Mouse (Mus musculus): ENCODE measurements at regions not wholly inside any gene's neighbourhood (a gene's known extent, or its start where the extent isn't known, plus 50 kb on each side); places are given as distances from the start of the nearest gene placed in this dataset.

- DNase-seq (ENCODE audit: low spot score in 2 of 2) = no peak
These were observed 108.1 kb upstream of the Lpar1 start for GRCm38 (mm10) chr4:58661781-58662293.

- peak; percentile 37 to 42 for DNase-seq (ENCODE audit: low spot score in 2 of 2)
These were observed 106.8 kb upstream of the Lpar1 start for GRCm38 (mm10) chr4:58660511-58660910.

GRCm38 (mm10) chr4:58658206-58658605 is 104.5 kb upstream of the Lpar1 start:
- DNase-seq (ENCODE audit: low spot score in 2 of 2) = no peak

GRCm38 (mm10) chr4:58647761-58648295 is 94.1 kb upstream of the Lpar1 start:
- no peak for DNase-seq (ENCODE audit: low spot score in 2 of 2)

GRCm38 (mm10) chr4:58646821-58647220 is 93.1 kb upstream of the Lpar1 start:
- no peak for DNase-seq (ENCODE audit: low spot score in 2 of 2)

GRCm38 (mm10) chr4:58643371-58643770 is 89.7 kb upstream of the Lpar1 start:
- no peak for DNase-seq (ENCODE audit: low spot score in 2 of 2)

- DNase-seq (ENCODE audit: low spot score in 2 of 2) = no peak
These were observed 88.5 kb upstream of the Lpar1 start for GRCm38 (mm10) chr4:58642236-58642635.

GRCm38 (mm10) chr4:58632696-58633095 is 79.0 kb upstream of the Lpar1 start:
- DNase-seq (ENCODE audit: low spot score in 2 of 2) = no peak

- no peak for DNase-seq (ENCODE audit: low spot score in 2 of 2)
These were observed 77.7 kb upstream of the Lpar1 start for GRCm38 (mm10) chr4:58631415-58631814.

GRCm38 (mm10) chr4:58627021-58627420 is 73.3 kb upstream of the Lpar1 start:
- no peak for DNase-seq (ENCODE audit: low spot score in 2 of 2)

GRCm38 (mm10) chr4:58624059-58624458 is 70.4 kb upstream of the Lpar1 start:
- DNase-seq (ENCODE audit: low spot score in 2 of 2) = no peak

GRCm38 (mm10) chr4:58620641-58621040 is 66.9 kb upstream of the Lpar1 start:
- DNase-seq (ENCODE audit: low spot score in 2 of 2) = no peak

- DNase-seq (ENCODE audit: low spot score in 2 of 2) = no peak
These were observed 63.6 kb upstream of the Lpar1 start for GRCm38 (mm10) chr4:58617261-58617660.

- no peak for DNase-seq (ENCODE audit: low spot score in 2 of 2)
These were observed 59.8 kb upstream of the Lpar1 start for GRCm38 (mm10) chr4:58613536-58613935.

- DNase-seq (ENCODE audit: low spot score in 2 of 2) = no peak
These were observed 59.3 kb upstream of the Lpar1 start for GRCm38 (mm10) chr4:58613022-58613421.

- no peak for DNase-seq (ENCODE audit: low spot score in 2 of 2)
These were observed 53.8 kb upstream of the Lpar1 start for GRCm38 (mm10) chr4:58607491-58607890.

- DNase-seq (ENCODE audit: low spot score in 2 of 2) = no peak
These were observed 52.2 kb upstream of the Lpar1 start for GRCm38 (mm10) chr4:58605941-58606340.
